Mouse (Mus musculus) common myeloid progenitor, adult 5-6 weeks (primary cell): Measurements from ENCODE around the gene Pgpep1. TPM values are rescaled to one million over a fixed set of nuclear protein-coding genes. Genes with fewer than 3 reads are reported as not detected.
A peak's percentile ranks its signal among the peaks of the same experiment; 100 is the strongest.

Source experiments
- ATAC-seq: replicated peaks from 2 replicates; pipeline ENCODE4 v1.8.0; 2016; ENCODE audit warnings: low read depth, mild to moderate bottlenecking, moderate TSS enrichment, inconsistent platforms; ENCODE audit not compliant: poor library complexity, severe bottlenecking
- total RNA-seq: library from RNA; stranded (forward); fragments of 200-1000, 187-1606 nt; gene quantifications from 2 replicates; pipeline ENCODE4 v1.2.3, GENCODE M21; 2017

Pgpep1 gene
- total RNA-seq: 3.2 and 3.6 TPM in 2 replicates

DNA sequence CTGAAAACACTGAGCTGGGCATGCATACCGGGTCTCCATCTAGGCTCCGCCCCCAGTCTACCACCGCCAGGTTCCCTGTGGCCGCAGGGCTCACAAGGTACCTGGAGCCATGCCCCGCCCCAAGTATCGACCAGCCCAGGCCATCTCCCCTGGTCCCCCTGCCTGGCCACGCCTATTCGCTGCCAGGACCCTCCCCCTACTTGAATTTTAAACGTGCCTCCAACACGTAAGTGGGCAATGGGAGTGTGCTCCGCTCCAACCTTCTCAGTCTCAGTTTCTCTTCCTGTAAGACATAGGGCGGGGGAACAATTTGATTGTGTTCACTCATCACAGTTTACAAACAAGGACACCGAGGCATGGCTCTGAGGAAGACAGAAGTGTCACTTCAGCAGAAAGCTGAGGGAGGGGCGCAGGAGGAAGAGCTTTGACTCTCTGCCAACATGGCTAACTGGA lies at the start of gene Pgpep1:
Pgpep1 (minus strand) TSS at position 116 of the 453 bp plus-strand sequence.
- peak; percentile 51 for ATAC-seq

DNA sequence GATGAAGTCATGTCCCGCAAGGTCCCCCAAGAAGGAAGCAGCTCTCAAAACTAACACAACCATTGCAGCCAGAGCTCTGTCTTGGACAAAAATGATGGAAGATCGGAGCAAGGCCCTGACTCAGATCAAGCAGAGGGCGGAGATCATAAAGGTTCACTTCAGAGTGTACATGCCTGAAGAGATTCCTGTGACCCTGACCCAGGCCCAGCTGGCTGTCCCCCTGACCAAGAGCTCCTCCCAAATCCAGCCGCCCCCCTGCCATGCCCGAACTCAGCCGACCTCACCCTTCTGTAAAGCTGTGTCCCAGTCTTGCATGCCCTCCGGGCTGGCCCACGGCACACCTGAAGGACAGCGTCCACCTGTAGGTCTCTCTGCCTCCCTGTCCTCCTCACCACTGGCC lies 49.6 kb upstream of the Pgpep1 start:
- ATAC-seq: no peak

DNA sequence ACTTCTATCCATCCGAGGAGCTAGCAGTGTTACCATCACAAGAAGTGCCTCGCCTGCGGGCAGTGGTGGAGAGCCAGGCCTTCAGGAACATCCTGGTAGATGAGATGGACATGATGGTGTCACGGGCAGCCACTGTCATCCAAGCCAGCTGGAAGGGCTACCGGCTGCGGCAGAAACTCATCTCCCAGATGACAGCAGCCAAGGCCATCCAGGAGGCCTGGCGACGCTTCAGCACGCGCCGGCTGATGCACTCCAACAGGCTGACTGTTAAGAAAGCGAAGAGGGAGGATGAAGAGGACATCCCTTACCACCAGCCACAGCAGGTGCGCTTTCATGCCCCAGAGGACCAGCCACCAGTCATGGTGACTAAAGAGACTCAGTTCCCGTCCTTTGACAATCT lies 48.1 kb upstream of the Pgpep1 start:
- no peak for ATAC-seq

DNA sequence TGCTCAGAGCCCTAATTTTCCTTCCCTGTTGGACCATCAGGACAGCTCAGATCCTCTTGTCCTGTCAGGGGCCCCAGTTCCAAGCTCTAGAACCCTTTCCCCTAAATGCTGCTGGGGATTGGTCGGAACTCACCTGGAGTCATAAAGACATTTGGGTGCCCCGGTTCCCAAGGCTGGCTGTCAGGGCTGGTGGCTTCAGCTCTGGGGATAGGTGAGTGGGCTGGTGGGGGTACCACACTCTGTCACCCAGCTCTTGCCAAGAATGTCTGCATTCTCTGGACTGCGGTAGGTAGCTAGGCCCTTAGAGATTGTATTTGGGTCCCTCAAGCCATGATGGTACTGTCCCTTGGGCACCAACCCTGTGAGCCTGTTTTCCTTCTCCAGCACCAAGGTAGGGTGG lies 43.1 kb upstream of the Pgpep1 start, which contains the start of gene Iqcn:
Iqcn (plus strand) TSS at position 171 of the 400 bp plus-strand sequence.
- no peak for ATAC-seq

DNA sequence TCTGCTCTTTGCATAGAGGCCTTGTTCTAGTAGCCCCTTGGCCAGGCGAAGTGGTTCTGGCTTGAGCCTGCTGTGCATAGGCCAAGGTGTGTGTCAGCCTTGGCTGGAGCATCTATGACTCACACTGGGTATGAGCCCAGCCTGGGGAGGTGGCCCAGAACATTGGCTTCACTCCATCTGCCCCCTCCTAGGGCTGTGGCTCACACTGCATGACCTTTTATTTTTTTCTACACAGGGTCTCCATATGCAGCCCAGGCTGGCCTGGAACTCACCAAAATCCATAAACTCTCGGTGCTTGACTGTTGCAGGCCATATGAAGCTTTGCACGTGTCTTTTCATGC lies 42.6 kb upstream of the Pgpep1 start:
- no peak for ATAC-seq

DNA sequence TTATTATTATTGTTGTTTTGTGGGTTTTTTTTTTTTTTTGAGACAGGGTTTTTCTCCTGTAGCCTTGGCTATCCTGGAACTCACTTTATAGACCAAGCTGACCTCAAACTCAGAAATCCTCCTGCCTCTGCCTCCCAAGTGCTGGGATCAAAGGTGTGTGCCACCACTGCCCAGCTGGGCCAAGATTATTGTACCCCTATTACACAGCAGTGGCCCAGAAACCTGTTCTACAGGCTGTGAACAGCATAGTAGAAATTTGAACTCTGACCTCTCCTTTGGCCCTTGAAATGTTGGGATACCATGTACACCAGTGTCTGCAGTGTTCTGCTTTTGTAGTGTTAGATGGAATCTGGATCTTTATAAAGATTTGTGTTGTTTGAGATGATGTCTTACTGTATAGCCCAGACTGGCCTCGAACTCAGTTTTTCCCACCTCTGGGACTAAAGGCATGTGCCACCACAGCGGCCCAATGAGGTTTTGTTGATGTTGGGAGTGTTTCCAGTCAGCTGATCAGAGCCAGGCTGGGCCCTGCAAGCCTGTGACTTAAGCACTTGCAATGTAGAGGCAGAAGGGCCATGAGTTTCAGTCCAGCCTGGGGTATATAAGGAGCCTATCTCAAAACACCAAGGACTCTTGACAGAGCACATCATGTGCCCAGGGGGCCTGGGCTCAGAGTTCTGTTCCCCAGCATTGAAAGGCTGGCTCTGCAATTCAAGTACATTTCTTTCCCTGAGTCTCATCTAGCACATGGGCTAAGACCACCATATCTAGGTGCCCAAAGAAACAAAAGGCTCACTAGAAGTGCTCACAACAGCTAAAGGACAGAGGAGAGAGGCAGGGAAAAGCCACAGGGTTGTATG lies 42.0 kb upstream of the Pgpep1 start:
- ATAC-seq: no peak

DNA sequence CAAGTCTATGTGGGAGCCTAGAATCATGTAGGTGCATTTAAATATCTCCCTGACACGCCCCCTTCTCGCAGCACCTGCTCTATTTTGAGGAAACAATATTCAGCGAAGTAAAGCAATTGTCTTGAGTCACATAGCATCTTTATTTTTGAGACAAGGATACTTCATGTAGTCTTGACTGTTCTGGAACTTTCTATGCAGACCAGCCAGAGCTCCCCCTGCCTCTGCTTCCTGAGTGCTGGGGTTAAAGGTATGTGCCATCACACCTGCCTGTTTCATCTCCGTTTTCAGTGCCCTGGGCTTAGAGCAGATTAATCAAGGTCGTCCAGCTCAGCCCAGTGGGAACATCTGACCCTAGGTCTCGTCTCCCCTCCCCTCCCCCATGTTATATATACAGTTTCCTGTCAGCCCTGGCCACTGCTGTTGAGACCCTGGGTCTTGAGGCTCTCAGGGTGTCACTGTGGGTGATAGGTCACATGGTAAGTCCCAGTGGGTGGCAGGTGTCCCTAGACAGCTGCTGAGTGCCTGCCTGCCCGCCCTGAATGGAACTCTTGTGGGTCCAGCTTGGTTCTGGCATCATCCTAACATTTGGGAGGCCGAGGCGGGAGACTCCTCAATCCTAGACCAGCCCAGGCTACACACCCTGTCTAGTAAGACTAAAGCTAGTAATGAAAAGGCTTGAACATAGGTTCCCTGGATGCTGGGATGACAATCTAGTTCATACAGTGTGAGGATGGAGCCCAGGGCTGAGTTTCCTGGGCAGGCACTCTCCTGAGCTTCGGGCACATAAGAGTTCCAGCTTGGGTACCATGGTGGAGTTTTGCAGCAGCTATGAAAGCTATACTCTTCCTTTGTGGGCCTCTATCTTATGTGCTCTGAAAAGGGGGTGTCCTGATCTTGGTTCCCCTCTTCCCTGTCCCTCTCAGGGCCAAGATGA lies 41.1 kb upstream of the Pgpep1 start:
- ATAC-seq: no peak

DNA sequence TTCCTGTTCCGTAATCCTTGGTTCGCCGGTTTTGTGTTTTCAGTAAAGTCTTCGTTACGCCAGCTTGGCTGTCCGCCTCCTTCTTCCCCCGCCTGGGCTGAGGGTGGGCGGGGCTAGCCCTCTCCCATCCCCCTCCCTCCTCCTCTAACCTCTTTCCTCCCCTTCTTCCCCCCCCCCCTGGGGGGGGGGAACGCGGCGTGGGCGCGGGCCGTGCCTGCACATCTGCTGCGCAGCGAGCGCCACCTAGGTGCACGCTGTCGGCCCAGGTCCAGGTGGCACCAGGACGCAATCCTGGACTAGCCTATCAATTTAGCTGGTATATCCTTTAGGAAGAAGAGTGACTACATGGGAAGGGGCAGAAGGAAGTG lies 40.4 kb upstream of the Pgpep1 start:
- ATAC-seq: peak; percentile 10

DNA sequence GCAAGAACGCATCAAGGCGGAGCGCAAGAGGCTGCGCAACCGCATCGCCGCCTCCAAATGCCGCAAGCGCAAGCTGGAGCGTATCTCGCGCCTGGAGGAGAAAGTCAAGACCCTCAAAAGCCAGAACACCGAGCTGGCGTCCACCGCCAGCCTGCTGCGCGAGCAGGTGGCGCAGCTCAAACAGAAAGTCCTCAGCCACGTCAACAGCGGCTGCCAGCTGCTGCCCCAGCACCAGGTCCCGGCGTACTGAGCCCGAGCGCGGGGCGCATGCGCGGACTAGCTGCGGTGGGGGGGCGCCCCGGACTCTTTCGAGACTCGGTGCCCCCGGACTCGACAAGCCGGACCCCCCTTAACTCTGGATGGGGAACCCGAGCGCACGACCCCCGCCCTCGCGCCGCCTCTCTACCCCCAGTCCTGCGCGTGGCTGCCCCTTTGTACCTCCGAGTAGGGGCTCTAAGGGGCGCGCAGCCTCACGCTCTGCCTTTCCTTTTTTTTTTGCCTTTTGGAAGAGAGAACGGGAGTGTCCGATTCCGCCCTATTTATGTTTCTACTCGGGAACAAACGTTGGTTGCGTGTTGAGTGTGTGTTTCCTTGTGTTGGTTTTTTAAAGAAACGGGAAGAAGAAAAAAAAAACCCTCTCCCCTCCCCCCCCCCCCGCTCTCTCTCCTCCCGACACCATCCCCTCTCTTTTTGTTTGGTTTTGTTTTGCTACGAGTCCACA lies 39.8 kb upstream of the Pgpep1 start:
- ATAC-seq: no peak

DNA sequence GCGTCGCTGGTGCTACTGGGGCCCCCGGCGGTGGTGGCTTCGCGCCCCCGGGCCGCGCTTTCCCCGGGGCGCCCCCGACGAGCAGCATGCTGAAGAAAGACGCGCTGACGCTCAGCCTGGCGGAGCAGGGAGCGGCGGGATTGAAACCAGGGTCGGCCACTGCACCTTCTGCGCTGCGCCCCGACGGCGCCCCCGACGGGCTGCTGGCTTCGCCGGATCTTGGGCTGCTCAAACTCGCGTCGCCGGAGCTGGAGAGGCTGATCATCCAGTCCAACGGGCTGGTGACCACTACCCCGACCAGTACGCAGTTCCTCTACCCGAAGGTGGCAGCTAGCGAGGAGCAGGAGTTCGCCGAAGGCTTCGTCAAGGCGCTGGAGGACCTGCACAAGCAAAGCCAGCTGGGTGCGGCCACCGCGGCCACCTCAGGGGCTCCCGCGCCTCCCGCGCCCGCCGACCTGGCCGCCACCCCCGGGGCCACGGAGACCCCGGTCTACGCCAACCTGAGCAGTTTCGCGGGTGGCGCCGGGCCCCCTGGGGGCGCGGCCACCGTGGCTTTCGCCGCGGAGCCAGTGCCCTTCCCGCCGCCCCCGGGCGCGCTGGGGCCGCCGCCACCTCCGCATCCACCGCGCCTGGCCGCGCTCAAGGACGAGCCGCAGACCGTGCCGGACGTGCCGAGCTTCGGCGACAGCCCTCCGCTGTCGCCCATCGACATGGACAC lies 39.1 kb upstream of the Pgpep1 start:
- ATAC-seq: peak; percentile 2

DNA sequence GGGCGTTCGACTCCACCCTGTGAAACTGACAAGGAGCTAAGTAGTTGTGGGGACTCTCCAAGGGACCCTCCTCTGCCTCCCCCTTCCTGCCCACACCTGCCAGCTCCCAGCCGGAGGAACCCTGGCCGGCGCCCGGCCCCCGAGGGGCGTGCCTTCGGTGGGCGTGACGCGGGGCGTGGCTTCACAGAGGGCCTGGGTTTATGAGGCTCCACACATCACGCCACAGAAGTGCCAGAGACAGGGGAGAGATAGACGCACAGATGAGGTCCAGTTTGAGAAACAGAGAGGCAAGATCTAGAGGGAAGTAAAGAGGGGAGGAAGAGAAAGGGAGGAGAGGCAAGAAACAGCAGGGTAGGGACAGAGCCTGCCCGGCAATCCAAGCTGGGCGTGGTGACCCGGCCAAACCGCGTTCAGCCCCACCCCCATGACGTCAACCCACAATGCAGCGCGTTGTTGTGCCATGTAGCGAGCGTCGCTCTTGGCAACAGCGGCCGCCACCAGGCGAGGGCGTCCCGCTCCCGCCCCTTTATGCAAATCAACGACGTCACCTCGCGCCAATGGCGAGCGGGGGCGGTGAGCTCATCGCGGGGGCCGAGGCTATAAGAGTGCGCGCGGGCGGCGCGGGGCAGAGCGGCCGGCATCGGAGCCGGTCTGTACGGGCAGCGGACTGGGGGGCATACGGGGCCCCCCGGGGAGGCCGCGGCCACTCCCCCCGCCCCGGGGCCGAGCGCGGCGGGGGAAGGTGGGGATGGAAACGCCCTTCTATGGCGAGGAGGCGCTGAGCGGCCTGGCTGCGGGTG lies 38.3 kb upstream of the Pgpep1 start, which contains the start of gene Jund:
Jund (plus strand) TSS at position 640 of the 800 bp plus-strand sequence.
- ATAC-seq: peak; percentile 45

DNA sequence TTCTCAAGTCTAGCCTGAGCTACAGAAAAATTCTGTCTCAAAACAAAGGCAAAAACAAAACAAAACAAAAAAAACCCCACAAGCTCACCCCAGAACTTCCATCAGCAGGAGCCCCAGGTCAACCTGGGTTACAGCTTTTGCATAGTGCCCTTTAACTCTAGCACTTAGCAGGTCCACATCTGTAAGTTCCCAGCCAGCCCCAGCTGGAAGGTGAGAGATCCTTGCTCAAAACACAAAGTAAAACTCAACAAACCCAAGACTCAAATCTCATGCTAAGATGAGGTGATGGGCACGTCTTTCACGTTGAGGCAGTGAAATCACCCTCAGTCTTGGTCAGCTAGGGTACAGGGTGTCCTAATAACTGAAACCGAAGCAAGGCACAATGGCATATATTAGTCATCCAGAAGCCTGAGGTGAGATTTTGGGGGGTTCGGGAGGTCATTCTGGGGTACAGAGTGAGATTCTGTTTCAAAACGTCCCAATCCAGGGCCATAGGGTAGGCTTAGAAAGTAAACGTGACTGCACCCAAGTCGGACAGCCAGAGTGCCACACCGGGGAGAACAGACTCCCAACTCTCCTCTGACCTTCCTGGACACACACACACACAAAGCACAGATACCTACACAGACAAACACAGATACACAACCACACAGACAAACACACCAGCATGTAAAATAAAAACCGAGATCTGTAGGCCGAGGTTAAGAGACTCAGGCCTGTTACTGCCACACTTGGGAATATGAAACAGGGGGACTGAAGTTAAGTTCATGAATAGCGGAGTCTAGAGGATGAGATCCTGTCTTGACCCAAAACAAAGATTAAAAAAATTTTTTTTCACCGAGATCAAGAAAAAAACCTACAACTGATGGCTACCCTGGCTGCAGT lies 37.4 kb upstream of the Pgpep1 start:
- ATAC-seq: no peak

DNA sequence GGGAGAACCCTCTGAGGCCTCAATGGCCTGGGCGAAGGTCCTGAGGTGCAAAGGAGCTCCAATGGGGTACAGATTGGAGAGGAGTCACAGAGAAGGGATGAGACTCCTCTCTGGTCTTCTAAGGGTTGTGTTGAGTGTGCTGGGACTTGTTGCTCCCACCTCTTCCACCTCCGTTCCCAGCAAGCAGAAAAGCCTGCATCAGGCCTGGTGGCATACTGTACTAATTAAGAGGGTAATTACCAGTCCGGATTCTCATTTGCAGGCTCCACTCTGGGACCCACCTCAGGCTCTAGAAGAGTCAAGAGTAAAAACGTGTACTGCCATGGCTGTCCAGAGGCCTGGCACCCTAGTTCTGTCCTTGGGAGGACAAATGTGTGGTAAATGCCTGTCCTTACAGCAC lies 36.8 kb upstream of the Pgpep1 start:
- ATAC-seq: no peak

DNA sequence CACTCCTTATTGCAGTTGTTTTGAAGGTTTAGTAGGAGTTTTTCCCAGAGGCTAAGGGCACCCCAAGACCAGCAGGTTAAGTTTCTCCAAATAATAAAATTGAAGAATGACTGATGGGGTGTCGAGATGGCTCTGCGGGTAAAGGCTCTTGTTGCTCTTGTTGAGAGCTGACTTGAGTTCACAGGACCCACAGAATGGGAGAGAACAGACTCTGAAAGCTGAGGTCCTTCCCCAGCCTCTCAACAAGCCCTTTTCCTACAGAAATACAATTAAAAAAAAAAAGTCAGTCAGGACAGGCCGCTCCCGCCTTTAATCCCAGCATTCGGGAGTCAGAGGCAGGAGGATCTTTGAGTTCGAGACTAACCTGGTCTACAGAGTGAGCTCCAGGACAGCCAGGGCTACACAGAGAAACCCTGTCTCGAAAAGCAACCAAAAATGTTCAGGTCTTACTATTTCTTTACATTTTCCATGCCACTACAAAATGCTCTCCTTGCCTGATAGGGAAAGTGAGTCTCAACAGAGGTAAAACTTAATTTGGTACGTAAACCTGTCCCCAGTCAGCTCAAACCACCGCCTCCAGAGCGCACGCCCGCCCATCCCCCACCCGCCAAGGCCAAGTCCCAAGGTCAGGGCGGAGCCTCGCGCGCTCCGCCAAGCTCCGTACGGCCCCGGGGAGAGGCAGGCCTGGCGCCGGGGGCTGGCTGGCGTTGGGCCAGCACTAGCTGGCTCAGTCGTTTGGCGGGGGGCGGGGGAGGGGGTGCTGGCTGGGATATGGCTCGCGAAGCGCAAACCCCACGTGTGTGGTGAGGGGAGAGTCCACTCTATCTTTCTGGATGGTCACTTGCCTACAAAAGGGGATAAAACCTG lies 36.1 kb upstream of the Pgpep1 start:
- no peak for ATAC-seq

DNA sequence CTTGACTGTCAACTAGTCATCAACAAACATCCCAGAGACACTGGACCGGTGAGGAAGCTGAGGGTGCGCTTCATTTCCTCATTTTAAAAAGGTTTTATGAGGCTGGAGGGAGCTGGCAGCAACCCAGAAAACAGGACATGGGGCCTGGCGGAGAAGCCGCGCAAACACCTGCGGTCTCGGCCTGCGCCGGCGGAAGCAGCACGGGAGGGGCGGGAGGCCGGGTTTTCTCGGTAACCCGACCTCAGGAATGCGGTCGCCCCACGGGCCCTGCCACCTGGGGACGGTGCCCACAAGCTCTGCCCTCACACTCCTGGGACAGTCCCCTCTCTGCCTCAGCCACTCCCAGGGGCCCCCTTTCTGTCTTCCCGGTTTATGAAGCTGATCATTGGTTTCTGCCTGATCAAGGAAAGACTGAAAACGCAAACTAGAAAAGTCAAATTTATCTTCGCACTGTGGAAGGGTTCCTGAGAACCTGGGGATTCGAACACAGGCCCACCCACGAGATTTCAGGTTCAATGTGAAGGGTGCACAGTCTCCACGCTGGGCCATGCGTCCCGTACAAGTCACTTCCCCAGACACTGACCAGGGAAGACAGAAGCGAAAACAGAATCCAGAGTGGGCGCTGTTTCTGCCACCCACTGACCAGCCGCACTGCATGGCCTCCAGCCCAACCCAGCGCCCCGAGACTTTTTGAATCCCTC lies 35.3 kb upstream of the Pgpep1 start:
- ATAC-seq: peak; percentile 19

DNA sequence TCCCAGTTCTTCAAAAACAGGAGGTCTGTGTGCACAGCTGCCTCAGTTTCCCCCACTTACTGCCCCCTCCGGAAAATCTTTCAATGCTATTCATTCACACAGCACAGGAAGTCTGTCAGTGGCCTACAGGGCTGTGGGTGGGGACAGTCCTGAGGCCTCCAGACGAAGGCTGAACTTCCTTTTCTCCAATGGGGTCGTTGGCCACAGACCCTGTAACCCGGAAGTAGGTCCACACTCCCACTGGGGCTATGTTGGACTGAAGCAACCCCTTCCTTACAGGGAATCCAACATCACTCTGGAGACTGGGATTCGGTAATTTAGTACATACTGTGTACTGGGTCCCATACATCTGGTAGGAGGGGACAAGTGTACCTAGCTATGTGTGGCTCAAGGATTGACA lies 33.4 kb upstream of the Pgpep1 start:
- peak; percentile 24; the same call in 1 of the 2 replicates for ATAC-seq
